Mouse (Mus musculus) CH12.LX (cell line): ENCODE data around the gene Wnt5b. TPM values are rescaled to one million over a fixed set of nuclear protein-coding genes. Genes with fewer than 3 reads are reported as not detected.

Experiments
- DNase-seq: peaks from one replicate; pipeline ENCODE4 v3.0.0-alpha.2; 2013; ENCODE audit errors: extremely low read depth
- H3K27ac ChIP-seq: 2 replicates; pipeline ENCODE4 v1.5.1; 2012; ENCODE audit warnings: low read depth, mild to moderate bottlenecking, control low read depth, moderate library complexity; ENCODE audit not compliant: insufficient read depth
- H3K27me3 ChIP-seq: replicated peaks from 2 replicates; pipeline ENCODE3; 2012; ENCODE audit warnings: inconsistent platforms
- H3K36me3 ChIP-seq, 2 experiments: replicated peaks in 1 of 2; 2 replicates each; pipeline versions ENCODE3 to v1.6.1; 2012; ENCODE audit warnings: inconsistent platforms in 1 of 2, low read length in 1 of 2, mild to moderate bottlenecking in 1 of 2, mixed read lengths in 1 of 2, moderate library complexity in 1 of 2; ENCODE audit not compliant: control insufficient read depth in 1 of 2, insufficient read depth in 1 of 2
- H3K4me1 ChIP-seq, 2 experiments: 2 replicates each; pipeline ENCODE4 v1.6.1; 2012; ENCODE audit warnings: inconsistent platforms in 1 of 2, moderate library complexity in 1 of 2; ENCODE audit not compliant: insufficient read depth in 2 of 2, control insufficient read depth in 1 of 2
- H3K4me2 ChIP-seq: 2 replicates; pipeline ENCODE4 v1.6.1; 2012; ENCODE audit warnings: low read depth, mild to moderate bottlenecking, control low read depth; ENCODE audit not compliant: poor library complexity, insufficient read depth, severe bottlenecking
- H3K4me3 ChIP-seq, 3 experiments: fragments of 150-350 bp in 1 of 3; sonication (generic) in 1 of 3; replicated peaks in 1 of 3; 2 replicates each; pipeline versions ENCODE3 to v1.5.1; 2011 to 2012; ENCODE audit warnings: low read depth in 2 of 3, low read length in 2 of 3, mild to moderate bottlenecking in 2 of 3, moderate library complexity in 2 of 3, control low read depth in 1 of 3, improper control_type of control experiment in 1 of 3, inconsistent platforms in 1 of 3, mixed read lengths in 1 of 3; ENCODE audit not compliant: poor library complexity in 1 of 3
- H3K79me2 ChIP-seq: replicated peaks from 2 replicates; pipeline ENCODE4 v1.6.1; 2012; ENCODE audit warnings: mild to moderate bottlenecking, moderate library complexity; ENCODE audit not compliant: control insufficient read depth, poor library complexity, insufficient read depth, severe bottlenecking; ENCODE audit errors: extremely low read depth
- H3K9ac ChIP-seq: 2 replicates; pipeline ENCODE4 v1.6.1; 2012; ENCODE audit warnings: low read depth, mild to moderate bottlenecking, control low read depth, moderate library complexity; ENCODE audit not compliant: insufficient read depth
- H3K9me3 ChIP-seq: replicated peaks from 2 replicates; pipeline ENCODE3; 2012; ENCODE audit warnings: low read length, inconsistent platforms, mixed read lengths
- BHLHE40 ChIP-seq: IDR thresholded peaks from 2 replicates; pipeline ENCODE4 v1.6.1; 2011; ENCODE audit warnings: mild to moderate bottlenecking, low read depth, low read length, improper control_type of control experiment
- EP300 ChIP-seq: IDR thresholded peaks from 2 replicates; pipeline ENCODE4 v1.6.1; 2011; ENCODE audit warnings: low read length, improper control_type of control experiment
- GABPA ChIP-seq: IDR thresholded peaks from 2 replicates; pipeline ENCODE4 v1.6.1; 2012; ENCODE audit warnings: low read depth, low read length, improper control_type of control experiment, inconsistent platforms; ENCODE audit not compliant: insufficient replicate concordance
- HCFC1 ChIP-seq: IDR thresholded peaks from 2 replicates; pipeline ENCODE4 v1.6.1; 2012; ENCODE audit warnings: low read depth, mild to moderate bottlenecking, inconsistent platforms, low read length, improper control_type of control experiment
- IRF4 ChIP-seq: IDR thresholded peaks from 2 replicates; pipeline ENCODE4 v1.6.1; 2014; ENCODE audit warnings: low read depth, mild to moderate bottlenecking, inconsistent platforms, low read length, improper control_type of control experiment
- JUN ChIP-seq: IDR thresholded peaks from 2 replicates; pipeline ENCODE4 v1.6.1; 2011; ENCODE audit warnings: low read depth, mild to moderate bottlenecking, low read length, improper control_type of control experiment, moderate library complexity; ENCODE audit not compliant: insufficient read depth
- KAT2A ChIP-seq: IDR thresholded peaks from 2 replicates; pipeline ENCODE4 v1.6.1; 2012; ENCODE audit warnings: low read length, improper control_type of control experiment, inconsistent platforms; ENCODE audit not compliant: insufficient replicate concordance
- MAFK ChIP-seq: IDR thresholded peaks from 2 replicates; pipeline ENCODE4 v1.6.1; 2011; ENCODE audit warnings: low read length, improper control_type of control experiment; ENCODE audit not compliant: insufficient replicate concordance
- MAZ ChIP-seq: IDR thresholded peaks from 2 replicates; pipeline ENCODE4 v1.6.1; 2012; ENCODE audit warnings: low read depth, mild to moderate bottlenecking, inconsistent platforms, low read length, improper control_type of control experiment, moderate library complexity
- MXI1 ChIP-seq: IDR thresholded peaks from 2 replicates; pipeline ENCODE4 v1.6.1; 2011; ENCODE audit warnings: mild to moderate bottlenecking, low read depth, low read length, improper control_type of control experiment
- MYC ChIP-seq: IDR thresholded peaks from 2 replicates; pipeline ENCODE4 v1.6.1; 2011; ENCODE audit warnings: low read depth, mild to moderate bottlenecking, improper control_type of control experiment, low read length
- RAD21 ChIP-seq: IDR thresholded peaks from 2 replicates; pipeline ENCODE4 v1.6.1; 2011; ENCODE audit warnings: low read depth, mild to moderate bottlenecking, low read length, improper control_type of control experiment, moderate library complexity
- SMC3 ChIP-seq: IDR thresholded peaks from 2 replicates; pipeline ENCODE4 v1.6.1; 2011; ENCODE audit warnings: low read depth, low read length, improper control_type of control experiment
- USF1 ChIP-seq: IDR thresholded peaks from 2 replicates; pipeline ENCODE4 v1.6.1; 2014; ENCODE audit warnings: low read depth, mild to moderate bottlenecking, inconsistent platforms, low read length, improper control_type of control experiment
- ZNF384 ChIP-seq: IDR thresholded peaks from 2 replicates; pipeline ENCODE4 v1.6.1; 2012; ENCODE audit warnings: low read depth, low read length, improper control_type of control experiment, inconsistent platforms
- dilution Hi-C: fragments of 300-500 bp; cut with MboI; formaldehyde crosslinking; loops from 2 replicates; pipeline ENCODE4 v1.14.3; 2020; ENCODE audit warnings: low sequenced_read_pairs; ENCODE audit not compliant: extremely low pct_unique_long_range_greater_than_20kb, extremely low pct_ligation_motif_present
- in situ Hi-C: fragments of 300-500 bp; cut with MboI; formaldehyde crosslinking; loops from 3 replicates; pipeline ENCODE4 v1.14.3; 2019; ENCODE audit warnings: low sequenced_read_pairs, low pct_ligation_motif_present, low pct_unique_long_range_greater_than_20kb, mixed read lengths
- polyA plus RNA-seq: library from polyadenylated mRNA; unstranded; fragments of >175 nt; gene quantifications from 2 replicates; pipeline ENCODE4 v1.2.1, GENCODE M21; 2012; ENCODE audit warnings: low read depth; ENCODE audit not compliant: insufficient read length
- total RNA-seq, 2 experiments: library from RNA; depleted of rRNA; stranded (reverse); fragments of 300-350 nt in 1 of 2; fragments of >200 nt in 1 of 2; gene quantifications; 2 replicates each; pipeline ENCODE4 v1.2.3; 2012 to 2014

Gene Wnt5b
- total and polyA plus RNA-seq, 3 experiments, result 1.2 to 2.0 (median 1.5) TPM

DNA sequence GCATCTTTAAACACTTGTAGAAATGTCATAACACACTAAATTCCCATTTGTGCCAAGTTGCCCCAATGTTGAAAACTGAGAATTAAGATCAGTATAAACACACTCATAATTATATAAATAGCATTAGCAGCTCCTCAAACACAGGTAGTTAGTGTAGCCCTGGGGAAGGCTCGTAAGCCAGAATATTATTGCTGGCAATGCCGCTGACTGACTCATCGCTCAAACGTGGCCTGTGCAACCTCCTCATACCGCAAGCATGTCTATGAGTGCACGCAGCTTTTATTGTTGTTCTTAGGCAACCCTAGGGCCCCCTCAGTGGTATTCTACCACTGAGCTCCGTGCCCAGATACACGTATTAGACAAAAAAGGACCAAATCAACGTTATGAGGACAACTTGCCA, 151.3 kb downstream of the Wnt5b start:
- Histone ChIP-seq H3K36me3 (no peaks in the 10 kb centered on the region), H3K4me3 (no peak overlapping the region), H3K79me2 (peaks cover 5% of the 10 kb centered on the region), H3K9ac (no peak overlapping the region), H3K4me2 (no peak overlapping the region), H3K4me1 (peaks cover 6 to 40% of the 10 kb centered on the region in 2 experiments), H3K27ac (no peak overlapping the region), H3K9me3 (peaks cover 4% of the 10 kb centered on the region), H3K27me3 (no peaks in the 10 kb centered on the region)
- no peak for DNase-seq
- in situ Hi-C loops, result loop anchor here (10.0 kb wide), 1 partner anchor 52 kb away; no protein-coding TSS in a partner anchor
- TF ChIP-seq EP300, result no peak
- no peak for TF ChIP-seq MXI1
- TF ChIP-seq HCFC1, result no peak
- TF ChIP-seq USF1, result no peak
- TF ChIP-seq MAFK, result no peak
- no peak for TF ChIP-seq ZNF384
- no peak for TF ChIP-seq MAZ
- no peak for TF ChIP-seq BHLHE40
- no peak for TF ChIP-seq SMC3
- no peak for TF ChIP-seq RAD21
- TF ChIP-seq MYC, result no peak
- TF ChIP-seq GABPA, result no peak
- dilution Hi-C loops, result no loop called here

DNA sequence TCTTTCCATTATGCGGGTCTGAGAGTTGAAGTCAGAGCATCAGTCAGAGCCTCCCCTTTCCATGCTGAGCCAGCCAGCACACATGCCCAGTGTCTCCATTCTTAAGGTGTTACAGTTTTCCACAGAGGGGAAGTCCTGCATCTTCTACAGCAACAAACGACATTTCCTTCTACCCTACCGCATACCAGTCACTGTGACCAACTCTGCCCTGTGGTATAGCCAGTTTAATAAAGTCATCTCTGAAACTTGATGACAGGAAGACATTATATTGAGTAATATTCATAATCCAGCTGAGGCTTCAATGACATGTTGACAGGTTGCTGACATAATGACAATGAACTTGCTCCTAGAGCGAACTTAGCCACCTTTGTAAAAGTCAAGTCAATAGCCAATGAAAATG, 153.4 kb downstream of the Wnt5b start:
- dilution Hi-C loops (no loop called here), in situ Hi-C loops (loop anchor here (10.0 kb wide), 1 partner anchor 54 kb away; no protein-coding TSS in a partner anchor)
- H3K9ac ChIP-seq, result no peak overlapping the region
- H3K9me3 ChIP-seq, result no peaks in the 10 kb centered on the region
- no peak overlapping the region for H3K27ac ChIP-seq
- H3K4me1 ChIP-seq, result peaks cover 4 to 38% of the 10 kb centered on the region in 2 experiments; a peak in 3 of 4 replicates
- H3K27me3 ChIP-seq, result no peaks in the 10 kb centered on the region
- no peak overlapping the region for H3K4me3 ChIP-seq
- H3K36me3 ChIP-seq, result no peaks in the 10 kb centered on the region
- H3K4me2 ChIP-seq, result no peak overlapping the region
- peaks cover 22% of the 10 kb centered on the region for H3K79me2 ChIP-seq
- no peak for DNase-seq
- TF ChIP-seq IRF4, result no peak
- no peak for TF ChIP-seq KAT2A

DNA sequence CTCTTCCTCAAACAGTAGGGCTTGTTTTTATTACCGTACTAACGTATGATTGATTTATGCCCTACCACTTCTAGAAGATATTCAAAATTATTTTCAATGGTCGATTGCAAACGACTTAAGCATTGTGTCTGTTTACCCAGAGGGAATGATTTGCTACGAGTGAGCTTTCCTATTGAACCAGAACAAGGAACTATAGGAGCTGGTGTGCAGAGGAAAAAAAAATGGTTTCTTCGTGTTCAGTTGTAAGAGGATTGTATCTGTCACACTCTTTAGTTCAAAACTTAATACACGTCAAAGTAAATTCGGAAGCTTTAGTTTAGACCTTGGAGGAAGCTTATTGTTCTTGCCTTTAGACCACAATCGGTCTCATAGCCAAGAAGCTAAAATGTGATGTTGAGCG, 155.1 kb downstream of the Wnt5b start:
- Histone ChIP-seq H3K4me2 (peak overlapping the region; percentile 99), H3K4me1 (peaks cover 0 to 23% of the 10 kb centered on the region in 2 experiments; a peak in 2 of 4 replicates)
- no peak for DNase-seq
- TF ChIP-seq JUN (no peak), ZNF384 (peak; percentile 61), MXI1 (0 out of 2 replicates have a peak, but pooled peaks have one; percentile 21)
- TF ChIP-seq, all 38 proteins: peak for 2
- in situ Hi-C loops, result no loop called here
- Histone ChIP-seq H3K9me3 (no peaks in the 10 kb centered on the region), H3K27ac (no peak overlapping the region), H3K27me3 (no peaks in the 10 kb centered on the region), H3K36me3 (peaks cover 0 to 9% of the 10 kb centered on the region in 2 experiments), H3K79me2 (peaks cover 32% of the 10 kb centered on the region), H3K9ac (peak overlapping the region; percentile 93), H3K4me3 (peak overlapping the region; percentile 81 to 85 (median 83))
- dilution Hi-C loops, result no loop called here
